Mouse (Mus musculus) cerebellum, adult (tissue): ENCODE results near the gene Dpf1.

ENCODE experiments used
- ATAC-seq: cut with Nextera tagmentation; 2 replicates; pipeline ENCODE4 v1.9.2; 2017; ENCODE audit warnings: mild to moderate bottlenecking, moderate library complexity, mixed read lengths; ENCODE audit not compliant: insufficient number of reproducible peaks, low FRiP score, low TSS enrichment

Dpf1 gene

GRCm38 (mm10) chr7:29288079-29288478, 15.7 kb upstream of the Dpf1 start:
- no peak for ATAC-seq

GRCm38 (mm10) chr7:29288942-29289638, 14.7 kb upstream of the Dpf1 start, which contains the start of gene Ppp1r14a:
Gene Ppp1r14a, plus strand, starts transcription at chr7:29289308.
- no peak for ATAC-seq

GRCm38 (mm10) chr7:29289856-29290255, 13.9 kb upstream of the Dpf1 start:
- no peak for ATAC-seq

- ATAC-seq: no peak
These were observed 12.9 kb upstream of the Dpf1 start for GRCm38 (mm10) chr7:29290691-29291485.

GRCm38 (mm10) chr7:29291616-29292457, 11.9 kb upstream of the Dpf1 start:
- ATAC-seq: peak; percentile 60; the same call in 1 of the 2 replicates

GRCm38 (mm10) chr7:29292458-29293098, 11.2 kb upstream of the Dpf1 start:
- peak; percentile 31; the same call in 1 of the 2 replicates for ATAC-seq

GRCm38 (mm10) chr7:29293131-29294065, 10.4 kb upstream of the Dpf1 start:
- no peak for ATAC-seq

- ATAC-seq: no peak
These were observed 9.5 kb upstream of the Dpf1 start for GRCm38 (mm10) chr7:29294111-29294761.

- ATAC-seq: no peak
These were observed 7.7 kb upstream of the Dpf1 start for GRCm38 (mm10) chr7:29295861-29296647.

GRCm38 (mm10) chr7:29296998-29297397, 6.8 kb upstream of the Dpf1 start:
- no peak for ATAC-seq

- no peak for ATAC-seq
These were observed 2.6 kb upstream of the Dpf1 start for GRCm38 (mm10) chr7:29301127-29301566.

- no peak for ATAC-seq
These were observed 1.1 kb upstream of the Dpf1 start for GRCm38 (mm10) chr7:29302641-29303040.

GRCm38 (mm10) chr7:29304463-29305262, 912 bp downstream of the Dpf1 start:
- ATAC-seq: no peak

GRCm38 (mm10) chr7:29305263-29305988, 1.7 kb downstream of the Dpf1 start:
- no peak for ATAC-seq

- no peak for ATAC-seq
These were observed 2.4 kb downstream of the Dpf1 start for GRCm38 (mm10) chr7:29306108-29306507.

GRCm38 (mm10) chr7:29306619-29307018, 2.9 kb downstream of the Dpf1 start:
- no peak for ATAC-seq
